Mouse (Mus musculus): ENCODE measurements around the gene Taok3. TPM values are rescaled to one million over a fixed set of nuclear protein-coding genes. Genes with fewer than 3 reads are reported as not detected.

Taok3 gene
- total and polyA plus RNA-seq, 3 experiments: 3.1 to 7.8 (median 6.2) TPM

DNA sequence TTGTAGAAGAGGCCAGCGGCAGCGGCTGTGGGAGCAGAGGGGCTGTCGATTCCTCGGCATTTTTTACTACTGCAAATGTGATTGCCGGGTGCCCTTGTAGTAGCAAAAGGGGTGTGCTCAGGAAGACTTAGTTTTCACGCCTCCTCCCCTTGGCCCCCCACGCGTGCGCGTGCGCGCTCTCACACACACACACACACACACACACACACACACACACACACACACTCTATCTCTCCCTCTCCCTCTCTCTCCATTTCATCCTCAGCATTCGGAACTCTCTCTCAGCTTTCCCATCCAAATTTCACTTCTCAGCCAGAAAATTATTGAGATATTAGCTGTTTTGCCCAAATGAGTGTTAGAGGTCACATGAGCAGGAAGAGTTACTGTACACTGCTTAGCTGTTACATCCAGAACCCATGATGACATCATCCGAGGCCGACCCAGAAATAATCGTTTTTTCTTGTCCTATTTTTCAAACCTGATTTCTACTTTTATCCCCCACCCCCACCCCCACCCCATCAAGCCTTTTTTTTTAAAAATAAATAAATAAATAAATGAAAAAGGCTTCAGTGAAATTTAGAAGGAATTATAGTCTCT, 122.1 kb downstream of the Taok3 start:
- Histone ChIP-seq H3K4me1 (ENCODE audit: control insufficient read depth, insufficient read depth, low read length) (no peaks in the 10 kb centered on the region), H3K9ac (ENCODE audit: low read depth, low read length) (no peak overlapping the region), H3K4me3 (no peak overlapping the region), H3K27ac (no peak overlapping the region), H3K79me2 (replicated peaks; ENCODE audit: control insufficient read depth, insufficient read depth, low read length) (no peaks in the 10 kb centered on the region), H3K36me3 (ENCODE audit: control insufficient read depth, insufficient read depth, low read length) (no peaks in the 10 kb centered on the region), H3K27me3 (ENCODE audit: control insufficient read depth, insufficient read depth, low read length) (no peaks in the 10 kb centered on the region)
- WGBS: 72% methylated on average over 16 of the region's 16 CpGs
- TF ChIP-seq CTCF (IDR thresholded peaks at IDR 0.05): no peak
- TF ChIP-seq POLR2A (IDR thresholded peaks at IDR 0.05; ENCODE audit: insufficient read depth, low read depth, low read length): no peak
- TF ChIP-seq EP300 (IDR thresholded peaks at IDR 0.05; ENCODE audit: insufficient read depth, low read depth, low read length): no peak
- no peak for DNase-seq
- intact Hi-C loops (cut with DNase I): no loop called here

DNA sequence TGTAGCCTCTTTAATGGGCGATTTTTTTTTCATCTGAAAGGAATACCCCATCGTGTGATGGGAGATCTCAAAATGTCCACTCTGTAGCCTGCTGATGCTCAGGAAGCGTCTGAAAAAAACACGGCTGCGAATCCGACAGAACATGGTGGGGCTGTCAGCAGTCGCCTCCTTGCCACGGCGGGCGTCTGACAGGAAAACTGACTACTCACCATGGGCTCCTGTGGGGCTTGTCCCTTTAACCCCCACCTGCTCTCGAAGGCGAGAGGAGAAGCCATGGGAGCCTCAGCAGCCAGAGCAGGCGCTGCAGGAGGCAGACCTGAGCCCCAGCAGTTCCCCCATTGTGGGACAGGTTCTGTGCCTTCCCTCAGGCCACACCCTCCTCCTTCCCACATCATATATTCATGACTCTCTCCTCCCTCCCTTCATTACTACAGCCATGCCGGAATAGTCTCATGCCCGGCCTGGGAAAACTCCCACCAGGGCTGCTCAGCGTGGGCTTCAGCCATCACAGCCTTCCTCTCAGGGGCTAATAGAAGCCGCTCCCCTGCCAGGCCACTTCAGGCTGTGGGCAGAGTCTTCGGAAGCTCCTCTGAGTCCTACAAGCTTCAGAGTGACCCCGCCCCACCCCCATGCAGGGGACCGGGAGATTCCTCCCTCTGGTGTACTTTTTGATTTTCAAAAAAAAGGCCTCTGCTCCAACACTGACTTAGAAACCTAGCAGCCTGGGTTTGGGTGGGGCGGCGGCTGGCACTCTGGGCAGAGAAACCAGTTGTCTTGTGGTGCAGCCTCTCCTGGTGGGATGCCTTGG, 122.9 kb downstream of the Taok3 start:
- intact Hi-C loops (cut with DNase I): no loop called here
- H3K4me3 ChIP-seq: no peak overlapping the region
- no peaks in the 10 kb centered on the region for H3K36me3 ChIP-seq (ENCODE audit: control insufficient read depth, insufficient read depth, low read length)
- no peaks in the 10 kb centered on the region for H3K79me2 ChIP-seq (replicated peaks; ENCODE audit: control insufficient read depth, insufficient read depth, low read length)
- no peaks in the 10 kb centered on the region for H3K27me3 ChIP-seq (ENCODE audit: control insufficient read depth, insufficient read depth, low read length)
- WGBS: 65% methylated on average over 22 of the region's 22 CpGs
- no peaks in the 10 kb centered on the region for H3K4me1 ChIP-seq (ENCODE audit: control insufficient read depth, insufficient read depth, low read length)
- no peak for TF ChIP-seq POLR2A (IDR thresholded peaks at IDR 0.05; ENCODE audit: insufficient read depth, low read depth, low read length)
- no peak for TF ChIP-seq EP300 (IDR thresholded peaks at IDR 0.05; ENCODE audit: insufficient read depth, low read depth, low read length)
- no peak for TF ChIP-seq CTCF (IDR thresholded peaks at IDR 0.05)
- H3K27ac ChIP-seq: no peak overlapping the region
- no peak overlapping the region for H3K9ac ChIP-seq (ENCODE audit: low read depth, low read length)
- no peak for DNase-seq

DNA sequence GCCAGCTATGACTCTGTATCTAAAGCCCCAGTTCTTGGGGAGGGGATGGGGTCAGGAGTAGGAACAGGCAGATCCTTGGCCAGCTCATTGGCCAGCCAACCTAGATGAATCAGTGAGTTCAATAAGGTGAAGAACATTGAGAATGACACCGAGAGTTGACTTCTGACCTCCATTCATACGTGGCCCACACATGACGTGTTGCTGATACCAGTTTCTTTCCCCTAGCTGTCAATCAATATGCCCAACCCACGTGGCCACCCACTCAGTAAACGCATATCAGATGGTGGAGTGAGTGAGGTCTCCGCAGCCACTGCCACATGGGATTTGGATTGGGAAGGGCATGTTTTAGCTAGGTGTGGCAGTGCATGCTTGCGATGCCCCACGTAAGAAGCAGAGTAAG, 125.2 kb downstream of the Taok3 start:
- no peak overlapping the region for H3K9ac ChIP-seq (ENCODE audit: low read depth, low read length)
- no peak for DNase-seq
- H3K4me1 ChIP-seq (ENCODE audit: control insufficient read depth, insufficient read depth, low read length): no peaks in the 10 kb centered on the region
- H3K27ac ChIP-seq: no peak overlapping the region
- no peak for TF ChIP-seq POLR2A (IDR thresholded peaks at IDR 0.05; ENCODE audit: insufficient read depth, low read depth, low read length)
- TF ChIP-seq EP300 (IDR thresholded peaks at IDR 0.05; ENCODE audit: insufficient read depth, low read depth, low read length): no peak
- no peak for TF ChIP-seq CTCF (IDR thresholded peaks at IDR 0.05)
- no peak overlapping the region for H3K4me3 ChIP-seq
- no peaks in the 10 kb centered on the region for H3K27me3 ChIP-seq (ENCODE audit: control insufficient read depth, insufficient read depth, low read length)
- WGBS: 93% methylated on average over 8 of the region's 8 CpGs
- no peaks in the 10 kb centered on the region for H3K36me3 ChIP-seq (ENCODE audit: control insufficient read depth, insufficient read depth, low read length)
- no peaks in the 10 kb centered on the region for H3K79me2 ChIP-seq (replicated peaks; ENCODE audit: control insufficient read depth, insufficient read depth, low read length)
- intact Hi-C loops (cut with DNase I): no loop called here

DNA sequence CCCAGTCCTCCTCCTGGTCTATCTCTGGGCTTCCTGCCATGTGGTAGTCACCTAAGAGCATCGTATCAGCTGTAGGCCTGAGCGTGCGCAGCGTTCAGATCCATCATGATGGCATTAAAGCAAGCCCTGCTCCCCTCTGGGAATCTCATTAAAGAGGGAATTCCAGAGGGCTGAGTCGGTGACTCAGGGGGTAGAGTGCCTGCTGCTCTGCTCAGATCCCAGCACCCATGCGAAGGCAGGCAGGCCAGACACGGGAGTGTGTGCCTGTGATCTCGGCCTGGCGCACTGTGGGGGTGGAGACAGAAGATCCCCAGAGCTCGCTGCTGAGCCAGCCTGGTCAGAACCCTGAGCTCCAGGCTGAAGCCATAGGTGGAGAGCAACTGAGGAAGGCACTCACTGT, 128.4 kb downstream of the Taok3 start:
- Histone ChIP-seq H3K27ac (no peak overlapping the region), H3K4me3 (no peak overlapping the region), H3K36me3 (ENCODE audit: control insufficient read depth, insufficient read depth, low read length) (no peaks in the 10 kb centered on the region), H3K9ac (ENCODE audit: low read depth, low read length) (no peak overlapping the region), H3K4me1 (ENCODE audit: control insufficient read depth, insufficient read depth, low read length) (no peaks in the 10 kb centered on the region), H3K27me3 (ENCODE audit: control insufficient read depth, insufficient read depth, low read length) (no peaks in the 10 kb centered on the region), H3K79me2 (replicated peaks; ENCODE audit: control insufficient read depth, insufficient read depth, low read length) (no peaks in the 10 kb centered on the region)
- intact Hi-C loops (cut with DNase I): no loop called here
- TF ChIP-seq POLR2A (IDR thresholded peaks at IDR 0.05; ENCODE audit: insufficient read depth, low read depth, low read length) (no peak), CTCF (IDR thresholded peaks at IDR 0.05) (no peak), EP300 (IDR thresholded peaks at IDR 0.05; ENCODE audit: insufficient read depth, low read depth, low read length) (no peak)
- WGBS: 51% methylated on average over 10 of the region's 10 CpGs
- no peak for DNase-seq

DNA sequence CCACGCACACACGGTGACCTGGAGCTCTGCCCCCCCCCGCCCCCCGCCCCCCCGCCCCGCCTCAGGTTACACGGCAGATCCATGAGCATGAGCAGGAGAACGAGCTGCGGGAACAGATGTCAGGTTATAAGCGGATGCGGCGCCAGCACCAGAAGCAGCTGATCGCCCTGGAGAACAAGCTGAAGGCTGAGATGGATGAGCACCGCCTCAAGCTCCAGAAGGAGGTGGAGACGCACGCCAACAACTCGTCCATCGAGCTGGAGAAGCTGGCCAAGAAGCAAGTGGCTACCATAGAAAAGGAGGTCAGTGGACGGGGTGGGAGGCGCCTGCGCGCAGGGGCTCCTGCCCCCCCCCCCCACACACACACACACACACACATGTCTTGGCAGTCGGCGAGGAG, 130.9 kb downstream of the Taok3 start:
- 80% methylated on average over 21 of the region's 24 CpGs for WGBS
- no peaks in the 10 kb centered on the region for H3K4me1 ChIP-seq (ENCODE audit: control insufficient read depth, insufficient read depth, low read length)
- no peaks in the 10 kb centered on the region for H3K27me3 ChIP-seq (ENCODE audit: control insufficient read depth, insufficient read depth, low read length)
- no peak for DNase-seq
- TF ChIP-seq CTCF (IDR thresholded peaks at IDR 0.05): no peak
- TF ChIP-seq EP300 (IDR thresholded peaks at IDR 0.05; ENCODE audit: insufficient read depth, low read depth, low read length): no peak
- no peak for TF ChIP-seq POLR2A (IDR thresholded peaks at IDR 0.05; ENCODE audit: insufficient read depth, low read depth, low read length)
- intact Hi-C loops (cut with DNase I): no loop called here
- H3K27ac ChIP-seq: no peak overlapping the region
- no peak overlapping the region for H3K9ac ChIP-seq (ENCODE audit: low read depth, low read length)
- no peak overlapping the region for H3K4me3 ChIP-seq
- no peaks in the 10 kb centered on the region for H3K36me3 ChIP-seq (ENCODE audit: control insufficient read depth, insufficient read depth, low read length)
- H3K79me2 ChIP-seq (replicated peaks; ENCODE audit: control insufficient read depth, insufficient read depth, low read length): no peaks in the 10 kb centered on the region

DNA sequence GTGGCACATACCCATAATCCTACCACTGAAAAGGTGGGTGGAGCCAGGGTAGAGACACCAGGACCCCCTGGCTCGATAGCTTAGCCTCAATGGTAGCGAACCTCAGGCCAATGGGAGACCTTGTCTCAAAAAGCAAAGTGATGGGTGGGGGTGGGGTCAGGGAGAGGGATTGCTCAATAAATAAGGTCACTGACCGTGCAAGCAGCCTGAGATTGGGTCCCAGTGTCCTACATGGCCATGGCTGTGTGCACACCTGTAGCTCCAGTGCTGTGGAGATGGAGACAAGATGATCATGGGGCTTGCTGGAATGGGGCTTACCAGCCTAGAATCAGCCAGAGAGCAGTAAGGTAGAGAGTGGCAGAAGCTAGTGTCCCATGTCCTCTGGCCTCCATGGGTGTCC, 131.8 kb downstream of the Taok3 start:
- Histone ChIP-seq H3K9ac (ENCODE audit: low read depth, low read length) (no peak overlapping the region), H3K4me1 (ENCODE audit: control insufficient read depth, insufficient read depth, low read length) (no peaks in the 10 kb centered on the region), H3K4me3 (no peak overlapping the region), H3K79me2 (replicated peaks; ENCODE audit: control insufficient read depth, insufficient read depth, low read length) (no peaks in the 10 kb centered on the region), H3K27me3 (ENCODE audit: control insufficient read depth, insufficient read depth, low read length) (no peaks in the 10 kb centered on the region), H3K36me3 (ENCODE audit: control insufficient read depth, insufficient read depth, low read length) (no peaks in the 10 kb centered on the region), H3K27ac (no peak overlapping the region)
- TF ChIP-seq CTCF (IDR thresholded peaks at IDR 0.05) (no peak), EP300 (IDR thresholded peaks at IDR 0.05; ENCODE audit: insufficient read depth, low read depth, low read length) (no peak)
- 92% methylated on average over 3 of the region's 3 CpGs for WGBS
- no peak for DNase-seq
- intact Hi-C loops (cut with DNase I): no loop called here
